Mouse (Mus musculus) lung, postnatal 0 days (tissue): Measurements from ENCODE around the gene Akr1cl.

Experiments
- CTCF ChIP-seq: IDR thresholded peaks from 2 replicates; pipeline ENCODE4 v1.5.1; 2016; ENCODE audit warnings: antibody characterized with exemption, mild to moderate bottlenecking
- EP300 ChIP-seq: IDR thresholded peaks from 2 replicates; pipeline ENCODE4 v1.6.1; 2016; ENCODE audit warnings: antibody characterized with exemption, mild to moderate bottlenecking, control low read depth

GRCm38 (mm10) chr1:65037542-65037941, 5.0 kb upstream of the Akr1cl start:
- TF ChIP-seq CTCF: no peak
- no peak for TF ChIP-seq EP300
